Mouse (Mus musculus): ENCODE data around the gene Nol10.
"Not testable (repeated sequence)": the region's sequence is repeated elsewhere in the genome, so short reads cannot be mapped to it uniquely, and the experiment has no call there.

The Nol10 gene

DNA sequence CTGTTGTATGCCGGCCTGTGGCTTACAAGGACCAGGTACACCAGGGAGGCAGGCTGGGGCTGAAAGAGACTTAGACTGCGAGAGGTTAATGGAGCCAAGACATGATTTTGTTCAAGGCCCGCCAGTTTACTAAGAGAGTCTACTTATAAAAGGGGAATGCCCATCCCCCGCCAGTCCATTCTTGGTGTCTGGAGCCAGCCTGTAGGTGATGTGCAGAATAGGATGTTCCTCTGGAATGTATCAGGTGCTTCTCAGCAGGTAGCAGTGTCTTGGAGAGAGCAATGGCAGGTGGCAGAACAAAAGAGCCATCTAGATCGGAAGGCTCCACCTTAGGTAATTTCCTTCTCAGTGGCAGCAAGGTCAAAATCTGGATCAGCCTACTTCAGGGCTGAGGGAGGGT lies 116.3 kb downstream of the Nol10 start:
- DNase-seq = not testable (repeated sequence)

DNA sequence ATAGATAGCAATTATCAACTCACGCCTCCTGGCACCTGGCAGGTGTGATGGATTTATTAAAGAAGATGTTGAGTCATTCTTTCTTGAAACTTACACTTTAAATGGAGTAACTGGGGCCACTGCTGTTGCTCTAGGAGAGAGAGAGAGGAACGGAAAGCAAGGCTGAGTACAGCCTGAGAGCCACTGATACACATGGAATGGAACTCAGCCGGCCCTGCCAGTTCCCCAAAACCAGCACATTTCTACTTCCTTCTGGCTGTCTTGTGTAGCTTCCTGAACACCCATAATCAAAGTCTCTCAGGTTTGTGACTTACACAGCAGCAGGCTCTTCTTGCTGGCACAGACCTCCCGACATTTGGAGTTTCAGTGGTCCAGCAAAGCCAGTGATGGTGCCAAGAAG lies 118.5 kb downstream of the Nol10 start:
- DNase-seq = no peak

DNA sequence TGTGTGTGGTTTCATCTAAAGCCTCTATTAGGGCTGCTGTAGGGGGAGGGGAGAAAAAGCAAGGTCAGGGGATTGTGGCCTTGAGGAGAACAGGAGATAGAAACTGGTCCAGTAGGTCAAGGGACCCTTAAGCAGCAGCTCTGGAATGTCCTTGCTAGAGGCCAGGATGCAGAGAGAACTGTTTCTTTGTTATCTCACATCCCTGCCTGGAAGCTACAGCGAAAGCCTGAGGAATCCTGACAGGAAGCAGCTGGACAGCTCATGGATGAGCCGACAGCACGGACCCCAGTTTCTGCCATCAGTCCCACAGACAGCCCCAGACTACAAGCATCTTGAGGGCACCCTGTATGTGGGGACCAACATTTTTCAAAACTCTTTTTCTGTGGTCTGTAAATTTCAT lies 120.1 kb downstream of the Nol10 start:
- DNase-seq = no peak

DNA sequence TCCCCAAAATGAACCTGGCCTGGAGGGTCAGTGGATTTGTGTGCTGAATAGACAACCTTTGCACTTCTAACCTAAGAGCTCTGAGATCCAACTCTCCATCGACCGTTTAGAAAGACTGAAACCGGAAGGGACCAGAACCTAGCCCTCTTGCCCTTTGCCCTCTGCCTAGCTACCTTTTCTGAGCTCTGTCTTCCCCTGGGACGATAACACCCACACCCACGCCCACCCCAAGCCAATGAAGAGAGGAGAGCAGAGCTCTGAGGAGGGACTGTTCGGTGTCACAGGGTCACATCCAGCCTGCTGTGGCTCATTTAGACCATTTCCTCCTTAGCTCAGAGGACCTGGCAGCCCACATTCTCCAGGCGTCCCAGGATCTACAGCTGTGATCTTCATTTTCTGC lies 121.6 kb downstream of the Nol10 start:
- no peak for DNase-seq

- not testable (repeated sequence) for DNase-seq
These were observed 122.3 kb downstream of the Nol10 start for GRCm38 (mm10) chr12:17470528-17470927.

- DNase-seq = peak in 1 of 2 experiments; percentile 7
These were observed 123.1 kb downstream of the Nol10 start for GRCm38 (mm10) chr12:17471405-17471804.

DNA sequence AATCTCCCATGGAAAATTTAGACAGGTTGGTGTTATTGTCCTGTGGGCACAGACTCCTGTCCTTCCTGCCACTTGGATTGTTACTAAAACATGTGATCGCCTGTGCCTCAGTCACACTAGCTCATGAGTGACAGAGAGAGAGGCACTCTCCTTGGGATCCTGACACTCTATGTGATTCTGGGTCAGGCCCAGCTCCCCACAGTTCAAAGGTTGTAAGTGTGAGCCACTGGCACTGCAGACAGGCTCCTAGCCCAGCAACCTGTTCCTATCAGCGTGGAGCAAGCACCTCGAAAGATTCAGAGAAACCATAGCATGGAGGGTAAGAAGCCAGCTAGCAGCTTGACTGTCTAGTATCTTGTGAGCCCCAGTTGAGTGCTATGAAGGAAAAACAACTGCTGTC lies 124.9 kb downstream of the Nol10 start:
- DNase-seq = no peak

DNA sequence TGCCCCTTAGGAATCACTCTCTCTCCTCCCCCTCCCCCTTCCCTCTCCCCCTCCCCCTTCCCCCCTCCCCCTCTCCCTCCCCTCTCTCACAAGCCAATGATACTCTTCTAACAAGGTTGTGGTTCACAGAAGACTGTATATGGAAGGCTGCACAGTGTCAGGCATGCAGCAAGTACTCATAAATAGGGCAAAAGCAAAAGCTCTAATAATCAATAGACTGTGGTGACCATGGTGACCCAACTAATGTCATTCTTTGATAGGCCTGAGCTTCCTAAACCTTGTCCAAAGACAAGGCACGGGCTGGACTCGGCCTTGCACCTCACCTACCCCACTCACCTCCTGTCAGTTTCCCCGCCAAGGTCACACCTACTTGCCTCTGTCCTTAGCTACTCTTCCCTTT lies 125.6 kb downstream of the Nol10 start:
- DNase-seq = no peak

DNA sequence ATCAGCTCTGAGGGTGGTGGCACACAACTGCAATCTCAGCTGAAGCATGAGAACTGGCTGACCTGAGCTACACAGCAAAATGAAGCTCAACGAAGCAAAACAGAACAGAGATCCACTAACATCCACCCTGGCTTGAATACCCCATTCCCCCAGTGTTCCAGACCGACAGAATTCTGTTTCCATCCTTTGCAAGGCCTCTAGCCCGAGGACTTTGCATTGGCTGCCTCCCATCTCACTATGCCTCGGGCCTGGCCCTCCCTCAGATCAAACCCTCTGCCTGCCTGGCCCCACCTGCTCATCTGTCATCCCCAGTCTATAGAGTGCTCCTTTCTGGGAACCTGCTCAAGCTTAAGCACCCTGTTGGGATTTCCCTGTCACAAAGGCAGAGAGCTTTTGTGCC lies 126.4 kb downstream of the Nol10 start:
- DNase-seq = no peak

- no peak for DNase-seq
These were observed 126.9 kb downstream of the Nol10 start for GRCm38 (mm10) chr12:17475146-17475545.

DNA sequence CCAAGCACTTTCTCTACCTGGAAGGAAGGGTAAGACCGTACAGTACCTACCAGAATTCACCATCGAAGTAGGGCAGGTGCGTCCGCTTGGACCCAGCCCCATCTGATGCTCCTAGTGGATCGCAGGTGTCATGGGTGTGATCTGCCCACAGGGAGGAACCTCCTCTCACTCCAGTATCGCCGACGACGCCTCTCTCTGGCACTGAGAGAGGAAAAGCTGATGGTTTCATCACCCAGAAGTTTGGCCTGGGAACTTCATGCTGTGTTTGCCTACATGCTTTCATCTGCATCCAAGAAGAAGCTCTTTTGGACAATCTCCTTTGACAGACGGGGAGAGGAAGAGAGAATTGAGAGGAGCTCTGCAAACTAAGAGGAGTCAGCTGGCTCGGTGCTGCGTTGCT lies 129.9 kb downstream of the Nol10 start:
- no peak for DNase-seq

GRCm38 (mm10) chr12:17478856-17479255 lies 130.6 kb downstream of the Nol10 start:
- DNase-seq = no peak
